Mouse (Mus musculus) kidney, postnatal 4 days (tissue): Measurements from ENCODE around the gene Ass1.

ENCODE experiments used
- DNase-seq, 2 experiments: peaks; one replicate each; pipeline ENCODE4 v3.0.0; 2021; ENCODE audit warnings: mixed read lengths in 2 of 2

Gene Ass1

DNA sequence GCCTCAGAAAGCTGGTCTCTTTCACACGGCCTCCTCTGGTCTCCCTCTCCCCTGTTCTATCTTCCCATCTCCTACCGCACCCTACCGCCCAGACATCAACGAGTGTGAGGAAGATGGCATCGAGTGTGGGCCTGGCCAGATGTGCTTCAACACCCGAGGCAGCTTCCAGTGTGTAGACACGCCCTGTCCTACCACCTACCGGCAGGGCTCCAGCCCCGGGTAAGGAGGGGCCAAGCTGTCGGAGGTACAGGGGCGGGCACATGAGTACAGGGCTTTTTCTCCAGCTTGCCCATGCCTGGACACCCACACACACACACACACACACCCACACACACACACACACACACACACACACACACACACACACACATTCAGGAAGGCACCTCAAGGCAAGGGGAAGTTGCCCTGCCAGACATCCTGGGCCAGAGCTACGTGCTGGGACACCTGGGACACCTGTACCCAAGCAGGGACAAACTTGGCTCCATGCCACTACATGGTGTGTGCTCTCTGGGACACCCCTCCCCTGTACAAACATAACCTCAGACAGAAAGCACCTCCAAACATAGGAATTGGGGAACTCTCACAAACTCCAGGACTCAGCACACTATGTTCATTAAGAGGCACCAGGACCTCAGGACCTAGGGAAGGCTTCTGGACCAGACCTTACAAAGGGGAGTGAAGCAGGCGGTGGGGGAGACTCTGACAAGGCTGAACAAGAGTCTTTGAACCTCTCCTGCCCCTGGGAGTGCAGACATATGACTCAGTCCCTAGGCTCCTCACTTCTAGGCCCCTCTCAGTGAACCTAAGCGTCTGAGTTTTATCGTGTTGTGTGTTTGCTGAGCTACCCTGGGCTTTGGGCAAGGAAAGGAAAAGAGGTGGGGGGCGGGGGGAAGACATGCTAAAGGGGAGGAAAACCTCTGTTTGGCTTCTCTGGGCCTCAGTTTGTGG lies 10.7 kb upstream of the Ass1 start:
- no peak for DNase-seq

DNA sequence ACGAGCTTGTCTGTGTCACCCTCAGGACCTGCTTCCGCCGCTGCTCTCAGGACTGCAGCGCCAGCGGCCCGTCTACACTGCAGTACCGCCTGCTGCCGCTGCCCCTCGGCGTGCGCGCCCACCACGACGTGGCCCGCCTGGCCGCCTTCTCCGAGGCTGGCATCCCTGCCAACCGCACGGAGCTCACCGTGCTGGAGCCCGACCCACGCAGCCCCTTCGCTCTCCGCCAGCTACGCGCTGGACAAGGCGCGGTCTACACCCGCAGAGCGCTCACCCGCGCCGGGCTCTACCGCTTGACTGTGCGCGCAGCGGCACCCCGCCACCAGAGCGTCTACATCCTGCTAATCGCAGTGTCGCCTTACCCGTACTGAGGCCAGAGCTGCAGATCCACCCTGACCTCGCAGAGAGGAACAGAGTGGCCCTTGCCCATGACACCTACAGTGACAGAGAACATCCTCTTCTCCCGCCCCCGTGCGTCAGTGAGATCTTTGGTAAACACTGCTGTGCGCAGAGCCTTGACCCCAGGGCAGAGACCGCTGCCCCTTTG lies 9.9 kb upstream of the Ass1 start:
- DNase-seq = peak; percentile 74 to 84

DNA sequence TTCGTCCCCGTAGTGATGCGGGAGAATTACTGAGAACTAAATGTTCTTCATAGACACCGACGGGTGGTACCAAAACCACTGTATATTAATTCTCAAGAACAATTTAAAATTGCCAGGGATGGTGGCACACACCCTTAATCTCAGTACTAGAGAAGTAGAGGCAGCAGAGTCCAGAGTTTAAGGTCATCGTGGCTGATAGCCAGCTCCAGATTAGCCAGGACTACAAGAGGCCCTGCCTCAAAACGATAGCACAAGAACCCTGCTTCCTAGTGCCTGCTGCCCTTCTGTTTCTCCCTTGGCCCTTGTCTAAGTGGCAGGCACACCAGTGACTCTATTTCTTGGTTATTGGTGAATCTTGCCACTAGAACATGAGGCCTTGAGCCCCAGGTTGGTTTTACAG lies 9.1 kb upstream of the Ass1 start:
- no peak for DNase-seq

DNA sequence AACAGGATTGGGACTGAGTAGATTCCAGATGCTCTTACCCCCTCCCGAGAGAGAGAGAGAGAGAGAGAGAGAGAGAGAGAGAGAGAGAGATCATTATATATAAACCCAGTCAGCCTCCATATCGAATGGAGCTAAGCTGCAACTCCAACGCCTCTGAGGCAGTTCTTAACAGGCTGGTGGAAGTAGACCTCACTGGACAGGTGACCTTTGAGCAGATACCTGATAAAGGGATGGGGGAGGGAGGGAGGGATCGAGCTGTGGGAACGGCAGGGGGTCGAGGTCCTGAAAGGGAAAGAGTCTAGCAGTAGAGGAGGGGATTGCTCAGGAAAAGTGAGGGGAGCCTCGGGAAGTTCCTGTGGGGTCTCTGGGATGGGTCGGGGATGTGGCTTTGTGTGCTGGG lies 8.0 kb upstream of the Ass1 start:
- no peak for DNase-seq

DNA sequence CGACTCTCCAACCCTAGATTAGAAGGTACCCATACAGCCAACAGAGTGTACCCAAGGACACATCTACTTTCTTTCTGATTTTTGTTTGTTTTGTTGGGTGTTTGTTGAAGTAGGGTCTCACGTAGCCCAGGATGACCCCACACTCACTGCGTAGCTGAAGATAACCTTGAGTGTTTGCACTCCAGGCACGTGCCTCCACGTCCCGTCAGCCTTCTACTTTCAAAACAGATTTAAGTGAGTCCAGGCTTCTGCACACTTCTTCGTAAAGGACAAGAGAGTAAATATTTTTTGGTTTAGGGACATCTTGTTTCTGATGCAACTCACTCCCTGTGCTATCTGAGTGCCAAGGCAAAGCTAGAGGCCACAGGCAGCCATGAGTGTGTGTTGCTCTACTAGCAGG lies 6.8 kb upstream of the Ass1 start:
- no peak for DNase-seq

DNA sequence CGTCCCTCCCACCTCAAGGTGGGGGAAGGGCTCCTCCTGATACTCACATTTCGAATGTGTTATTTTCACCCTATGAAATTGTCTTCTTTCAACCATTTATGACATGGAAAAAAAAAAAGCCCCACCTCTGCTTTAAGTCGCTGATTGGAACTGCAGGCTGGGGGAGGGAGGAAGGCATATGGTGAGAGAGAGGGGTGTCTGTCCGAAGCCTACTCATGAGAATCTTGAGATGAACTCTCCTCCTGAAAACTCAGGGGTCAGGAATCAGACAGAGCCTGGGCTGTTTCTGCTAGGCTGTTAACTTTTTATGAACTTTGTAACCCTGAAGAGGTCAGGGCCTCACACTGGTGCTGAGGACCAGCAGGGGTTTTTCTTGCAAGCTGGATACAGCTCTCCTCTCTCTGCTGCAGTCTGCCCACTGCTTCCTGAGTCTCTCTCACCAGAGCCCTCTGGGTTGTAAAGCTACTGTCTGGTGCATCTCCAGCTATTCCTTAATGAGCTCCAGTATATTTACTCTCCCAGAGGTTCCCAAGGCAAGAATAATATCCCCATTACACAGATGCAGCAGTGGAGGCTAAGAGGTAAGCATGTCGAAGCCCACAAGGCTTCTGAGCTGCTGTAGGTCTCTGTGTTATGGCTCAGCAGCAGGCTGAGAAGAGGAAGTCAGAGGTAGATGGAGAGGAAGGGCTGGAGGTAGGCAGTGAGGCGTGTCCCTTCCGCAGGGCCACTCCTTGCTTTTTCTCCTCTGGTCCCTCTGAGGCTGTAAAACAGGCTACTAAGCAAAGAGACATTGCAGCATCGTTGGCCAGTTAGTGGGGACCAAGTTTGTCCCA lies 6.1 kb upstream of the Ass1 start:
- DNase-seq = no peak

DNA sequence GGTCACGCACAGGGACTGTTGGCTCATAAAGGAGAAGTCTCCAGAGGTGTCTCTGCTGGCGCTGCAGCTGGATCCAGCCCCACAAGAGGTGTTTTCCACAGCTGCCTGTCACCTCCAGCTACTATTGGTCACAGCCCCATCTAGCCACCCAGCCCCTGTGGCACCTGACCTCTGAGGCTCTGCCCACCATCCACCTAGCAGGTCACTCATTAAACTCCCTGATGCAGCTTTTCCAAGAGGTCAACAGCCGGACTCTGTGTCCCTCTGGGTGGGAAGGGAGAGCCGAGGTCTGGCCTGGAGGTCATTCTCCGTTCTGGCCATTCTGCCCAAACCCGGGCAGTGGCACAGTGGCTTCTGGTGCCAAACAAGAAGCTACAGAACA lies 5.5 kb upstream of the Ass1 start:
- peak; percentile 33 to 65 for DNase-seq

DNA sequence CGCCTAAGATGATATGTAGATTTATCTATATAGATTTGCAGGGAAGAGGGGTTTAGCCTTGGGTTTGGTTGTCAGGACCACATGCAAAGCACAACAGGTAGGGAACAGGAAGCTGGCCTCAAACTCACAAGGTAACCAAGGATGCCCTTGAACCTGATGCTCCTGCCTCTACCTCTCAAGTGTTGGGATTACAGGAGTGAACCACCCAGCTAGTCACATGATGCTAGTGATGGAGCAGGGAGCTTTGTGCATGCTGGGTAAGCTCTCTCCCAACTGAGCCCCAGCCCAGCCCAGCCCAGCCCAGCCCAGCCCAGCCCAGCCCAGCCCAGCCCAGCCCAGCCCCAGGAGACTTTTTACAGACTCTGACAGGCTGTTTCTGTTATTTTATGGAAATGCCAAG lies 2.5 kb upstream of the Ass1 start:
- no peak for DNase-seq

DNA sequence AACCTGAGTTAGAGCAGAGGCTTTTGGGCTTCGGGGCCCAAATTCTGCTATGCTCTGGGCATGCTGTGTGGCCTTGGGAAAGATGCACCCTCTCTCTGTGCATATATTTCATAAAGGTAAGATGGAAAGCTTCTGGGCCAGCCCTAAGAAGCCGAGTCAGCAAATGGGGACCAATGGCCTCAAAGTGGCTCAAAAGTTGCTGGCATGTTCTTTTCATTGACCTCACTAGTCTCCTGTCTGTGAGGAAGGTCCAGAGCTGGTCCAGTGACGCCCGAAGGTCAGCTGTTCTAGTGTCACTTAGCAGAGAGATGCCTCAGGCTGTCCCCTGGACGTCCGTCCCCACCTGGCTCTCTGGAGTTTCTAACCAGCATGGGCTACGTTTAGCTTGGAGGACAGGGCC lies 1.1 kb upstream of the Ass1 start:
- no peak for DNase-seq

DNA sequence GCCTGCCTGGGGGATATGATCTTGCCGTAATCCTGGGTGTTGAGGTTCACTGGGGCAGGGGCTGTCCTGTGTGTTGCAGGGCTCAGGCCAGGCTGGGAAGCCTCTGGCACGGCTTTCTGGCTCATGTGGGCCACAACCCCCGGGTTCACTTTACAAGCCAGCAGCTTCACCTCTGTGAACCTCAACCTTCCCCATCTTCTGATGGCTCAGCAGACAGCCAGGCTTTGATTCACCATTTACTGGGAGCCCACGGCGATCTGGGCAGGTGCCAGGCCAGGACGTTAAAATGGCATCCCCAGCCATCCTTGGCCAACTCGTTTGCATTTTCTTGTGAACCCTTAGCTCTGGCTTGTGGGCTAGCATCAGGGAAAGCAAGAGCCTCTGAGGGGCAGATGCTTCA lies 527 bp upstream of the Ass1 start:
- DNase-seq = no peak

DNA sequence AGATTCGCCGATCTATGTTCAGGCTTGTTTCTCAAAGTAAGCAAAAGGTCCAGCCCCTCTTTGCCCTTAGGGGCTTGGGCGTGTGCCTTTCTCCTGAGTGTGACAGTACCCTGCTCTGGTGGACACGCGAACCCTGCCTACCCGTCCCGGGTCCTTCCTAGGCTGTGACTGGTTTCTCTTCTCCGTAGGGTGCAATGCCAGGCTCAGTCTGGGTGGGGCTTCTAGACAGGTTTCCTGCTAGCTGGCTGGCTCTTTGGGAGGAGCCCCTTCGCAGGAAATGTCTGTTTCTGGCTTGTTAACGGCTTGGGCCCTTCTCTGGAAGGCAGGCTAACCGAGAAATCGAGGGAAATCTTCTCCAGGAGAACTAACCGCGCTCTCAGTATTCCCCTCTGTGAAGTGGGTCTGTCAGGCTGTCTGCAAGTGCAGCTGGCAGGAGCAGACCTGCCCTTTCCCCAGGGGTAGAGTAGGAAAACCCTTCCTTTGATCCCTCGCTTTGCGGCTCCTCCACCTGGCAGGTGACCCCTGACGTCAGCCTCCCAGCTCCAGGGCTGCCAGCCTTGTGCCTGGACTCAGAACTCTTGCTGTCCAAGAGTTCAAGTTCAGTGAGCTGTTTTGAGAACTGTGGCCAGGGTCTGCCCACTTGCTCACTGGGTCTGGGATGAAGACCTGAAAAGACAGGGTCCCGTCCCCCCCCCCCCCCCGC lies 827 bp downstream of the Ass1 start:
- peak in 1 of 2 experiments; percentile 53 for DNase-seq

DNA sequence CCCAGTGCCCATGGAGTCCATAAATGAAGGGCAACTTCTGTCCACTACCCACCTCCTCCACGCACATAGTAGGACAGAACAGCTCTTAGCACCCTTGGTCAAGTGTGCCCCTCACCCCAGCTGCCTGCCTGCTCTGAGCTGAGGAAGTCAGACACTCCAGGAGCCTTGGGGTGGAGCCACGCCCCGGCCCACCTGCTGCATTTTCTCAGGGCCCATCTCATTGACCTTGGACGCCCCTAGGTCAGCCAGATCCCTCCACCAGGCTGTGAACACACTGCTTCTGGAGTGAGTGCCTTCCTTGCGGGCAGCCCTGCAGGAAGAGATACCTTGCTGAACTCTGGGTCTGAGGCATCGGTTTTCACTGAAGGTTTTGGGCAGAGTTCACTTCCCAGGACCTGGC lies 1.6 kb downstream of the Ass1 start:
- no peak for DNase-seq

DNA sequence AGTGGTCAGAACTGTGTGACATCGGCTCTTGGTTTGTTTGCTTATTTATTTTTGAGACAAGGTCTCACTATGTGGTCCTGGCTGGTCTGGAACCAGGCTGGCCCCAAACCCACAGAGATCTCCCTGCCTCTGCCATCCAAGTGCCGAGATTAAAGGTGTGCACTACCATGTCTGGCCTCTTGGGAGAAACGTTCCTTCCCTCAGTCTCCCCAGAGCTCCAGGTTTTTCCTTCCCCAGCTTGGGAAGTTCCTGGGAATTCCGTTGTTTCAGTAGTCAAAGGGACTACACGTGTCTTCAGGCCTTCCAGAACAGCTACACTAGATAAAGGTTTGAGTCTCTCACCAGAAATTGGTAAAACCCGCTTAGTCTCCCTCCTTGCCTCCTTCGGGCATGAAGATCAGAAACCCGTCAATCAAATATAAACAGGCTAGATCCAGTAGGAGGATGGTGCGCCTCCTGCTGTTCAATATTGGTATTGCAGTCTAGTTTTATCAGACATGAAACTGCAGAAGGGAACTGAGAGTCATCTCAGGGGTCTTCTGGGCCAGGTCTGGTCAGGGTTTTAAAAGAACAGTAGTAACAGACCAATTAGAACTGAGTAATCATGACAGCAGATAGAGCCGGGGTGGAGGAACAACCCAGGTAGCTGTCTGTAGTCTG lies 2.5 kb downstream of the Ass1 start:
- peak; percentile 42 to 53 for DNase-seq

DNA sequence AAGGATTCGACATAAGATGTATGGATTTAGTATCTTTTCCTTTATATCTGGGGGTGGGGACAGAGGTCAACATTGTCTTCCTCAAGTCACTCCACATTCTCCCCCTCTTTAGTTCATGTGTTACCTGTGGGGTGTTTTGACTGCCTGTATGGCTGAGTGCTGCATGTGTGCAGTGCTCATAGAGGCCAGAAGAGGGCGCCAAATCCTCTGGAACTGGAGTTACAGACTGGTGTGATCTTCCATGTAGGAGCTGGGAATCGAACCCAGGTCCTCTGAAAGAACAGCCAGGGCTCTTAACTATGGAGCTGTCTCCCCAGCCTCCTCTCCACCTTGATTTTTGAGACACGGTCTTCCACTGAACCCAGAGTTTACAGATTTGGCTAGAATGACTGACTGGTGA lies 3.9 kb downstream of the Ass1 start:
- DNase-seq = peak; percentile 48

DNA sequence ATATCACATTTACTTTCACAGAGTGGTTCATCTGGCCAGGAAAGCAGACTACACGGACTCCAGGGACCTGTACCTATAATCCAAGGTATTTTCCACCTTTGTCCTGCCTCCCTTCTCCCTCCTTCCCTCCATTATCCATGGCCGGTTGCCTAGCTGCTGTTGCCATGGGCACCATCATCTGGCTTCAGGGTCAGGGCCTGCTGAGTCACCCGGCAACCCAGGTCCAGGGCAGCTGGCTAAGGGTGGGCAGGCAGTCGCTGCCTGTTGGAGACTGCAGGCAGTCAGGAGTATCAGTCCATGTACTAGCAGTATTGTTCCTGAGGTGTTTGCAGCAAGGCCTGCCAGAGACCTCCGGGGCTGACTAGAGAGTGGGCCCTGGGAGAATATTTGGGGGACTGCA lies 4.7 kb downstream of the Ass1 start:
- no peak for DNase-seq

DNA sequence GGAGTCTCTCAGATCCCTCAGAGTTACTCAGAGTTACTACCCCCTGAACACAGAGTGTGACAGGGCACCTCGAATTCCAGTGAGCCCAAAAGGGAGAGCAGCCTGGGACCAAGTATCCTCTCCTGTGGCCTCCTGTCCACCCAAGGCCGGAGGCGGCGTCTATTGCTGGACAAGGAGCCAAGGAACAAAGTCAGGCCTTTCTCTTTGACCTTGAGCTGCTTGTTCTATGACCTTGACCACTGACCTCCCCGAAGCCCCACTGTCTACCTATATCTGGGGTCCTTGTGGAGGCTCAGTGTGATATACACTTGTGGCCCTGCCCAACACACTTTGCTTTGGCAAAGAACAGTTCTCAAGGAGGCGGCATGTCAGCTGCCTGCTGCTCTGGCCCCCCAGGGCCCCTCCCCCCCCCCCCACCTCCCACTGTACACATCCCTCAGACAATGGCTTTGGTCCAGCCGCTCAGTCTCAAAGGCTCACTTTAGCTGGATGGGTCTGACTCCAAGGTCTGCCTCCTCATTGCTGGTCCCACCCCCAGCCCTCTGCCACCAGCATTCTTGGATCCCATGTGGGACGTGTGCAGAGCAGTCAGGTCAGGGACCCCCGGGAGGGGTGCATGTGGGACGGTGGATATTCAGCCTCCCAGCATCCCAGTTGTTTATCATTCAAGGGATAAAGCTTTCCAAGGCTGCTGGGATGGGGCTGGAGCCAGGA lies 6.3 kb downstream of the Ass1 start:
- no peak for DNase-seq

DNA sequence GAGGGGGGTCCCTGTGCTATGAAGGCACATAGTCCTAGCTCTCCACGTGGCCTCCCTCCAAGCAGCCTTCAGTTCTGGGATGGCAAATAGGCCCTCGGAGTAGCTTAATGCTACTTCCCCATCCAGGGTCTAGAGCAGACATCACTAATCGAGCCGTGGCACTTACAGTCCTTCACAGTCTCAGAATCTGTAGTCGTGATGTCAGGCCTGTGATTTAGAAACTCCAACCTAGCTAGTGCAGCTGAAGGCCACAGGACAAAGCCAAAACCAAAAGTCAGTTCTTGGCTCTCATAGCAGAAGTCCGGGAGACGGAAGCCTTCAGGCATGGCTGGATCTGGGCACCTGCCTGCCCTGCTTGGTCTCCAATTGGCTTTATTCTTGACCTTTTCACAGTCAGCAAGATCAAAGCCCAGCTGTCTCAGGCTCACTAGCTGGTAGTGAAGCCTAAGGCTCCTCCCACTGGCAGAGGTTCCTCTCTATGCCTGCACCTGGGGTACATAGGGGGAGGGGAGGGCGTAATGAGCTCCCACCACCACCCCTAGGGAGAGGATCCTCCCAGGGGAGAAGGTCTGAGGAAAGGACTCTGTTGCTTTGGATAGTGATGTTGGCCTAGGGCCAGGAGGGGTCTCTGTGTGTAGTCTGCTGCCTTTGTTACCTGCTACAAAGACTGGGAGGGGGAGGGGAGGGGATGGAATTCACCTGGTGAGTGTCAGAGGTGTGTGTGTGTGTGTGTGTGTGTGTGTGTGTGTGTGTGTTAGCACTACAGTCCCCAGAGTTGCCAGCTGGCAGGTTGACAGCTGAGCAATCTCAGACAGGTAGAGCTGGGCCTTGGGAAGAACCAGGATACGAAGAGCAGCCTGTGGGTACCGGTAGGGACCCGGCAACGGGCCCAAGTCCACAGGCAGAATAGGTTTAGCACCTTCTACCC lies 7.5 kb downstream of the Ass1 start:
- DNase-seq = no peak

DNA sequence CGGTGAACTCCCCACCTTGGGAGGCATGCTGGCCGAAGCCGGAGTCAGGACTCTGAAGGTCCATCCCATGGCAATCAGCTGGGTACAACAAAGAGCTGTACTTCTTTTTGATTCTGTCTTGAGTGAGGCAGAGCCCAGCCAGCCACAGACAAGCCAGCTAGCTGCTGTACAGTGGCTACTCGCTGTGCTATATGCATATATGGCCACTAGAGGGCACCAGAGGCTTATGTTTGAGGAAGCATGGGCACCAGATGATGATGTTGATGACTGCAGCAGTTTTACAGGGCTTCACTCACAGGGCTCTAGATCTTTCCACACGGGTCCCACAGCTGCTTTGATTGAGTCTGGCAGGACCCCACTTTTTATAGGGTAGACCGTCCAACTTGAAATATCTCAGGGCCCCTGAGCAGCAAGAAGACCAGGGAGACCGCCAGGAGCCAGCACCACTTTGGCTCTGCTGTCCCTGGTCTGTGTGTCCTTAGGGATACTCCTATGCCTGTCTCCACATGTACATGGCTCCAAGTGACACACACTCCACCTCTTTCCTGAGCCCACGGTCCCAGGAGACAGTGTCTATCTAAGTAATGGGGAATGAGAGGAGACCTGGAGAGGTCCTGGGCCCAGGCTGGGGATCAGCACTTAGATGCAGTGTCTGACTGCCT lies 13.0 kb downstream of the Ass1 start:
- DNase-seq = peak; percentile 90 to 91

DNA sequence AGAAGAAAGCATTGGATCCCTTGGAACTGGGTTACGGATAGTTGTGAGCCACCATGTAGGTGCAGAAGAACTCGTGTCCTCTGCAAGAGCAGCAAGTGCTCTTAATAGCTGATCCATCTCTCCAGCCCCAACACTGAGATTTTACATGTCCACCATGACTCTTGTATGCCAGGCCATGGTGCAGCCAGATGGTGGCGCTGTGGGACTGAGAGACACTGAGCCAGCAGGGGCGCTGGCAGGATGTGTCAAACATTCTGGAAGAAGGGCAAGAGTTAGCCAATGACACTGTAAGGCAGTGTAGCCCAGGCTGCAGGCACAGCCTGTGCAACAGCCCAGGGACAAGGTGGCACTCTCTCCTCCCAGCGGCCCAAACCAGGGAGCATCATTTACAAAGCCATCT lies 14.2 kb downstream of the Ass1 start:
- peak; percentile 91 to 92 for DNase-seq

DNA sequence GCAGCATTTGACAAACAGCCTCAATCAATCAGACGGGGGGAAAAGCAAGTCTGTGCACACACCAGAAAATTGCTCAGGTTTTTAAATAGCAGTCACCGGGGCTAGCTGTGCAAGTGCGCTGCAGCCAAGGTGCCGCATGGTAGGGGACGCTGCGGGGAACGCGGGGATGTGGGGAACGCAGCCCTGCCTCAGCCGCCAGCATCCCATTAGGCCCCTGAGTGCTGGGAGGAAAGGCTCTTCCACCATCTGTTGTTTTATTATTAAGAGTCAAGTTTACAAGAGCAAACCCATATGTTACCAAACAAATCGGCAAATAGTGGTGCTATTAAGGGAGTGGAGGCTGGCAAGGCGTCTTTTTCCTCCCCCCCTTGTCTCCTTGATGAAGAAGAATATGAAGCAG lies 19.2 kb downstream of the Ass1 start:
- DNase-seq = no peak
